12 mouse cellular contexts compared by ENCODE assay signal in the genomic region with DNA sequence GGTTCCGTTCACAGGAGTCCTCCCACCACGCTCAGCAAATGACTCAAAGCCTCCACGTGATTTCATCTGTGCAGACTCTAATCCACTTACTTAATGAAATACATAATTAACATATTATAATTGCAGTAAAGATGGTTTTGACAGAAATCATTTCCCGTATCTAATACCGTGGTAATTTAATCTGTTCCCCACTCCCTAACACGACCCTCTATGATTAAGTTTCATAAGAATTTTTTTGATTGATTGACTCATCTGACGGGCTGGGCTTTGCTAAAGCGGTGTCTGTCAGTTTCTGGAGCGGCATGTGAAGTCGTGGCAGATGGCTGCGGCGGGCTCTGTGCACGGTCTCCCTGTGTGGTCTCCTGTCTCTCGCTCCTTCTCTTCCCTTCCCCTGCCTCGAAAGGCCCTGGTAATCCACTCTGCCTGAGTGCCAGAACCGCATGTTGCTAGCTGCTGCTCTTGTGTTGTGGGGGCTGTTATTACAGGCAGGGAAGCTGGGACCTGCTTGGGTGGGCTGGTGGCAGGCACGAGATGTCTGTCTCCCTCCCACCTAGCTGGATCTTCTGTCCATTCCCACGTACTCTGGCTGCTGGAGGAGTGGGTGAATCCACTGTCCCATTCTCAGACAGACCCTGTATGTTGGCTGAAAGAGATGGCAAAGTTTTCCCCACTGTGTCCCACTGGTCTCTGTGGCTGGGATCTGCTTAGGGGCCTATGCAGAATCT.
A peak's percentile ranks its signal among the peaks of the same experiment; 100 is the strongest.
DNase-seq lines count a peak whose midpoint lies in the region; ATAC-seq and TF ChIP-seq lines count a peak whose summit lies in the region.
"Had no signal": no experiment of that assay in that cellular context is flagged by ENCODE, and none has a peak within 500 bp of the region (broad histone marks: within the 10 kb centered on the region; RNA-seq: fewer than 3 reads in every experiment).

No protein-coding gene starts in this region.

- H3K9me3 ChIP-seq in embryonic facial prominence, embryonic 10.5 days = no peaks in the 10 kb centered on the region
- H3K9me3 ChIP-seq in forebrain, postnatal 0 days (ENCODE audit: low read length) = no peaks in the 10 kb centered on the region
- H3K9me3 ChIP-seq in midbrain, embryonic 15.5 days = no peaks in the 10 kb centered on the region
- H3K9me3 ChIP-seq: liver, embryonic 13.5 days had no signal

- no peaks in the 10 kb centered on the region for H3K27me3 ChIP-seq in embryonic facial prominence, embryonic 10.5 days (replicated peaks; ENCODE audit: low read depth, poor library complexity, severe bottlenecking)
- H3K27me3 ChIP-seq in forebrain, postnatal 0 days (ENCODE audit: insufficient read depth, low read length) = no peaks in the 10 kb centered on the region
- H3K27me3 ChIP-seq in midbrain, embryonic 15.5 days (replicated peaks) = peaks cover 3% of the 10 kb centered on the region
- H3K27me3 ChIP-seq: liver, embryonic 13.5 days had no signal

- no peak overlapping the region for H3K9ac ChIP-seq in forebrain, postnatal 0 days
- no peak overlapping the region for H3K9ac ChIP-seq in midbrain, embryonic 15.5 days
- H3K9ac ChIP-seq: liver, embryonic 13.5 days had no signal

- peak; percentile 86 for ATAC-seq in forebrain, postnatal 0 days
- peak; percentile 83 for ATAC-seq in midbrain, embryonic 15.5 days (replicated peaks)

- no peak overlapping the region for H3K4me3 ChIP-seq in embryonic facial prominence, embryonic 10.5 days
- H3K4me3 ChIP-seq in forebrain, postnatal 0 days (ENCODE audit: low read depth, low read length) = no peak overlapping the region
- H3K4me3 ChIP-seq in midbrain, embryonic 15.5 days = no peak overlapping the region
- H3K4me3 ChIP-seq: liver, embryonic 13.5 days had no signal

- 0 out of 2 replicates have a peak overlapping the region, but pooled peaks have one; percentile 26 for H3K27ac ChIP-seq in embryonic facial prominence, embryonic 10.5 days (replicated peaks)
- H3K27ac ChIP-seq in forebrain, postnatal 0 days (ENCODE audit: low read depth, low read length) = no peak overlapping the region
- H3K27ac ChIP-seq in midbrain, embryonic 15.5 days = 0 out of 2 replicates have a peak overlapping the region, but pooled peaks have one; percentile 3
- H3K27ac ChIP-seq: liver, embryonic 13.5 days had no signal

- 69% methylated on average over 18 of the region's 18 CpGs for WGBS in embryonic facial prominence, embryonic 10.5 days
- WGBS in forebrain, postnatal 0 days = 29% methylated on average over 18 of the region's 18 CpGs
- WGBS in midbrain, embryonic 15.5 days = 23% methylated on average over 18 of the region's 18 CpGs

- H3K4me1 ChIP-seq in embryonic facial prominence, embryonic 10.5 days = peaks cover 12% of the 10 kb centered on the region
- no peaks in the 10 kb centered on the region for H3K4me1 ChIP-seq in forebrain, postnatal 0 days (ENCODE audit: insufficient read depth)
- peaks cover 24% of the 10 kb centered on the region for H3K4me1 ChIP-seq in midbrain, embryonic 15.5 days
- H3K4me1 ChIP-seq: liver, embryonic 13.5 days had no signal

- TF ChIP-seq CTCF in forebrain, postnatal 0 days (IDR thresholded peaks at IDR 0.05; ENCODE audit: low read depth) = no peak

- no peaks in the 10 kb centered on the region for H3K36me3 ChIP-seq in embryonic facial prominence, embryonic 10.5 days (replicated peaks)
- H3K36me3 ChIP-seq in forebrain, postnatal 0 days (ENCODE audit: insufficient read depth) = no peaks in the 10 kb centered on the region
- H3K36me3 ChIP-seq in midbrain, embryonic 15.5 days (replicated peaks) = no peaks in the 10 kb centered on the region
- H3K36me3 ChIP-seq: liver, embryonic 13.5 days had no signal

- no peak overlapping the region for H3K4me2 ChIP-seq in forebrain, postnatal 0 days (ENCODE audit: low read depth)
- H3K4me2 ChIP-seq in midbrain, embryonic 15.5 days = peak overlapping the region; percentile 7; the same call in 1 of the 2 replicates
- H3K4me2 ChIP-seq: liver, embryonic 13.5 days had no signal

- peak; percentile 6 to 15 for DNase-seq in layer of hippocampus, postnatal 14 days (ENCODE audit: low spot score in 2 of 2)
- DNase-seq in layer of hippocampus, postnatal 36 days = no peak
- DNase-seq in embryonic facial prominence, embryonic 10.5 days (ENCODE audit: low spot score) = peak; percentile 34
- peak; percentile 65 for DNase-seq in forebrain, postnatal 0 days
- DNase-seq in c-Kit-positive CD71-positive TER-119-positive erythroid progenitor cells, embryonic 14.5 days (ENCODE audit: low spot score) = no peak
- no peak for DNase-seq in thymus, postnatal 36 days
- DNase-seq in gastrocnemius, postnatal 4 days (ENCODE audit: low spot score in 2 of 2) = no peak
- DNase-seq: heart, adult 11 months; kidney, postnatal 25 days; liver, embryonic 13.5 days; thymus, postnatal 14 days had no signal

Comparison
In these comparisons a context has a peak if more than half of its experiments do, and no peak if none do; other contexts are left out.
1. DNase-seq: peak in layer of hippocampus, postnatal 14 days (2 of 2), embryonic facial prominence, embryonic 10.5 days (single experiment) and forebrain, postnatal 0 days (single experiment); none in layer of hippocampus, postnatal 36 days (0 of 2), c-Kit-positive CD71-positive TER-119-positive erythroid progenitor cells, embryonic 14.5 days (single experiment), thymus, postnatal 36 days (0 of 2) and gastrocnemius, postnatal 4 days (0 of 2).